Mouse (Mus musculus) fat pad, adult 2 months (tissue): ENCODE measurements at regions not wholly inside any gene's neighbourhood (a gene's known extent, or its start where the extent isn't known, plus 50 kb on each side); places are given as distances from the start of the nearest gene placed in this dataset.
"Not testable (repeated sequence)": the region's sequence is repeated elsewhere in the genome, so short reads cannot be mapped to it uniquely, and the experiment has no call there.

ENCODE experiments used
- DNase-seq: peaks from one replicate; pipeline ENCODE4 v3.0.0-alpha.2; 2011; ENCODE audit warnings: low read depth, low spot score; ENCODE audit errors: extremely low read depth

GRCm38 (mm10) chr5:28775648-28776359 is 308.7 kb upstream of the Shh start:
- no peak for DNase-seq

GRCm38 (mm10) chr5:28771796-28772195 is 304.7 kb upstream of the Shh start:
- no peak for DNase-seq

GRCm38 (mm10) chr5:28756171-28756948 is 289.3 kb upstream of the Shh start:
- DNase-seq: peak; percentile 42

GRCm38 (mm10) chr5:28751821-28752220 is 284.8 kb upstream of the Shh start:
- DNase-seq: not testable (repeated sequence)

GRCm38 (mm10) chr5:28734768-28735167 is 267.7 kb upstream of the Shh start:
- no peak for DNase-seq

DNA sequence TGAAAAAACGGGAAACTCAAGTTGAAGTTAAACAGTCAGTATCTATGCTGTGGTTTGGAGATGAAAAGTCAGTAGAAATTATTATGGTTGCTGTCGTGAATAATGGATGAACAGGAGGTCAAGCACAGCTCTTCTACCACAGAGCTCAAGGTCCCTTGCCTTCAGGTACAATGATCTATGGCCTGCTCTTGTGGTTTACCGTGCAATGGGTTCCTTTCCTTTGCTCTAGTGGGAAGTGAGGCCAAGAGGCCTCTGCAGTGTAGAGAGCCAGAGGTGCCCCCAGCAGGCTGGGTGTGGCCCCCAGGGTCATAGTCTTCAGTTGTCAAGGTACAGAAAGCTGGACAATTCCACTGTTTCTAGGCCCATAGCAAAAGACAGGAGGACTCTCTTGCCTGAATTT is 255.0 kb upstream of the Shh start:
- DNase-seq: no peak

DNA sequence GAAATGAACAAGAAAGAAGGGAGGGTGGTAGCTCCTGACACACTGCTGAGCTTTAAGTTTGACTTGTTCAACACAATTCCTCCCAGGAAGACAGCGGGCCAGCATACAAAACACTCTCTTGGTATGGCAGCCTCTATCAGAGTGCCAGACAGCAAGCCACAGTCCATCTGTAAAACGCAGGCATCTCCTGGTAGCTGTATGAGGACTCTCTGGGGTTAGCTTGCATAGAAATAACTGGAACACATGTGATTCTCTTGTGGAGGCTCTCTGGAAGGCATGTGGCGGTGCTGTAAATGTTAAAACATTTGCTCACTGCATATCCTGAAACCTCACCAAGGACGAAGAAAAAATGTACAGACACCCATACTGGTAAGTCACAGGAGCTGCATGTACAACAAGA is 247.9 kb upstream of the Shh start:
- no peak for DNase-seq

GRCm38 (mm10) chr5:28710517-28710916 is 243.5 kb upstream of the Shh start:
- no peak for DNase-seq

GRCm38 (mm10) chr5:28709626-28710025 is 242.6 kb upstream of the Shh start:
- DNase-seq: no peak

GRCm38 (mm10) chr5:28704359-28704758 is 237.3 kb upstream of the Shh start:
- peak; percentile 18 for DNase-seq

- no peak for DNase-seq
Observed at GRCm38 (mm10) chr5:28696966-28697365, 229.9 kb upstream of the Shh start.

DNA sequence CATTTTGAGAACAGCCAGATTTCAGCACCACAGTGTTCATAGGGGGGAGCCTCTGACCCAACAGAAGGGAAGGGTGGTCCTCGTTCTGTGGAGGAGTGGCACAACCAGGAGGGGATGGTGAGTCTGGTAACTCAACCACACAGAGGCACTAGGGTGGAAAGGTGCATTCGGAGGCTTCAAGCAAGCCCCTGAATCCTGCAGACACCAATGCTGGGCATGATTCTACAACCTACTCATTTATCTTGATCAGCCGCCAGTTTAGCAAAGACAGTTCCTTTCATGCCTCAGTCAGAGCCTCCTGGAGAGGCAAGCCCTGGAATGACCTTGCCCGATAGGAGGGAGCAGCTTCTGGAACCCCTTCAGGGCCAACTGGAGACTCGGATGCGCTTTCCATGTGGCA is 223.1 kb upstream of the Shh start:
- no peak for DNase-seq

GRCm38 (mm10) chr5:28689651-28690050 is 222.6 kb upstream of the Shh start:
- peak; percentile 28 for DNase-seq

GRCm38 (mm10) chr5:28689136-28689535 is 222.1 kb upstream of the Shh start:
- no peak for DNase-seq

GRCm38 (mm10) chr5:28682821-28683220 is 215.8 kb upstream of the Shh start:
- no peak for DNase-seq

GRCm38 (mm10) chr5:28680311-28680710 is 213.3 kb upstream of the Shh start:
- DNase-seq: no peak

DNA sequence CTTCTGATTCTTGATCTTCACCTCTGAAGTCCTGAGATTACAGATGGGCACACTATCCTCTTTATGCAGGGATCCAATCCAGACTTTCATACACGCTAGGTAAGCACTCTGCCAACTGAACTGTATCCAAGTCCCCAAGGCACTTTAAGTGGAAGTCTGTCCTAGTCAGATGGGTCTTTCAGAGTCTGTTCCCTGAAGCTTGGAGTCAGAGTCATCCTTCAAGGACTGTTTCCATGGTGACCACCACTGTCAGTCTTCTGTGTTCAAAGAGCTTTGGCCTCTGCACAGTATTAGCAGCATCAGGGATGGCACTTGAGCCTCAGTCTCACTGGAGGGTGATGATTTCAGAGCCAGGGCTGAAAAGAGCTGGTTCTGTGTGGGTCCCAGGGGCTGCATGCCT is 212.7 kb upstream of the Shh start:
- no peak for DNase-seq

DNA sequence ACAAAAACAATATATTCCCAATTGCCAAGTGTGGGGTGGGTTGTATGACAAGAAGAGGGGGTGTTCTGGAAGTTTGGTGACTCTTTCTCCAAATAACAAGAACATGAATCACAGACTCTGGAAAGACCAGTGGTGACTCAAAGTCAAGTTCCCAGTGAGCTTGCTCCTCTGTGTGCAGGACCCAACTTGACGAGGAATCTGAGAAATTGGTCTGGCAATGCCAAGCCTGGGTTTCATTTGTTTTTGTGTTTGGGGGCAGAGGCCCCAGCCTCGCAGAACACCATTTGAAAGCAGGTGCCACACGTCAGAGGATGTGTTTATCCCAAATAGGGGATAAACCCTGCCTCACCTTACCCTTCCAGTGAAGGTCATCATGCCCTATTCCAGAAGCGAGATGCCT is 163.1 kb upstream of the Shh start:
- DNase-seq: no peak

DNA sequence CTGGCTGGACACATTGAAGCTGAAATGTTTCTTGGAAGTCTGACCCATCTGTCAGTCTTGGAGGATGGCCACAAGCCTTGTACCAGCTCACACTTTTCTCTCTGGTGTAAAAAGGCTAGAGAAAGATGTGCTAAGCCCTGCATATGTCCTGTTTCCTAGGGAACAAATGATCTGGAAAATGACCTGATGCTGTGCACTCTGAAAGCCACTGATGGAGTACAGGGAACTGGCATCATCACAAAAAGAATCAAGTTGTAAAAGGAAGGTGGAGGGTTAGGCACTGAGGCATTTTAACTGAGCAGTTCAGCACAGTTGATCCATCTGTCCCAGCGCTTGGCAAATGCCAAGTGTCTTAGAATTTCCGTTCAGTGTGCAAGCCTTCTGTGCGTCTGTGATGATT is 144.8 kb upstream of the Shh start:
- no peak for DNase-seq

DNA sequence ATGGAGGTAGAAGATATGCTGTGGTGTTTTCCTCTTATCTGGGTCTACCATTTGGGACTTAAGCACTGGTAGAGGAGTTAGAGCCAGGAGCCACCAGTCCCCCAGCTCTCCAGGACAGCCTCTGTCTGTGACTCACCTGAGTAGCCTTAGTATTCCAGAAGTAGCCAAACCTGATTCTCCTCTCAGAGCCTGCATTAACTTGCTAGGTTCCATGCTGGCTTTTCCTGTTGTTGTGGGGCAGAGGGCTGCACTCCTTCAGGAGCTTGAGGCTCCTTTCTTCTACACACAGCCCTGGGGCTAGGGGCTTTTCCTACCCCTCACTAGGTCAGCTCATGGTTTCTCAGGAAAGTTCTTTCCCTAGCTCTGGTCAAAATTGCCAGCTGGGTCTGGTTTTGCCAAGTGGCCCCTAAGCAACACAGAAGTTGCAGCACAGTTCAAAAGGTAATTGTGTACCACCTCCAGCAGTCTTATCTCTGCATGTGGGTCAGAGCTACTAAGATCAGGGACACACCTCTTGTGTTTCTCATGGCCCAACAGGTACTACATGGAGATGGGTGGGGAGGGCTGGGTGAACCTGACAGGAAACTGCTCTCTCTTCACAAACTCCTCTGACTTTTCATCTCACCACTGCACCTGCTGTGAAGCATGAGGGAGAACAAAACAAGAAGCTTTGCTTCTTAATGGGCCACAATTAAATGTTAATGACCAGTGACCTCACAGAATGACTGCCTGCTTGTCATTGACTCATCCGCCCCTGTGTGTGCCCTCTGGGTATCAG is 129.7 kb upstream of the Shh start:
- no peak for DNase-seq

GRCm38 (mm10) chr5:28571347-28571998 is 104.4 kb upstream of the Shh start:
- DNase-seq: no peak
